ENCODE assay signal across 8 mouse cellular contexts in the genomic region with DNA sequence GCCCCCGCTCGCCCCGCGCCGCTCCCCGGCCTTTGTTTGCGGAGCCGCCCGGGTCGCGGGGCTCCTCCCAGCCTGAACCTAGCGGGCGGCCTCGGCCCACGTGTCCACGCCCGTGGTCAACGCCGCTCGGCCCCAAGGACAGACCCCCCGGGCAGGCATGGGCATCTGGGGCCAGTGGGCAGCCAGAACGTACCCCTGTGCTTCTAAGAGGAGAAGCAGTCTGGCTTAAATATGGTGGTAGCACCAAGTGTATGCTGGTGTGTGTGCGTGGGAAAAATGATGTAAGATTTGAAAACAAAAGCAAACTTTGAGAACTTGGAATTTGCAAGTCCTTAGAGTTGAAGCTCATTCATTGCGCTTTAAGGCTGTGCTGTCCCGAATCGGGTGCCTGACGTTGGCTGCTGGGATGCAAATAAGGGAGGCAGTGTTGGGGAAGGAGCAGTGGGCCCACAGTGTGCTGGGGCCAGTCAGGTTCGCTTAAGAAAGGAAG. TPM values are rescaled to one million over a fixed set of nuclear protein-coding genes. Genes with fewer than 3 reads are reported as not detected.
A peak's percentile ranks its signal among the peaks of the same experiment; 100 is the strongest.
DNase-seq lines count a peak whose midpoint lies in the region; ATAC-seq and TF ChIP-seq lines count a peak whose summit lies in the region.

No protein-coding gene starts in this region.

- H3K4me3 ChIP-seq in heart, embryonic 12.5 days = peak overlapping the region; percentile 99
- H3K4me3 ChIP-seq in hindbrain, postnatal 0 days (ENCODE audit: low read length) = peak overlapping the region; percentile 94
- peak overlapping the region; percentile 96 for H3K4me3 ChIP-seq in lung, postnatal 0 days (ENCODE audit: low read depth, low read length)
- H3K4me3 ChIP-seq in stomach, postnatal 0 days (ENCODE audit: low read depth, low read length) = peak overlapping the region; percentile 92

- DNase-seq in heart, adult 18-20 months = no peak
- DNase-seq in embryo, embryonic 10.5 days (ENCODE audit: low spot score) = peak; percentile 66
- DNase-seq in hindbrain, postnatal 0 days (ENCODE audit: low spot score) = peak; percentile 47
- peak; percentile 66 for DNase-seq in lung, postnatal 0 days (ENCODE audit: low spot score)
- DNase-seq in stomach, postnatal 0 days (ENCODE audit: low spot score) = peak; percentile 48
- no peak for DNase-seq in layer of hippocampus, postnatal 36 days

- peak overlapping the region; percentile 80 for H3K27ac ChIP-seq in heart, embryonic 12.5 days (ENCODE audit: poor library complexity, severe bottlenecking)
- peak overlapping the region; percentile 77 for H3K27ac ChIP-seq in hindbrain, postnatal 0 days
- H3K27ac ChIP-seq in lung, postnatal 0 days (ENCODE audit: low read length) = peak overlapping the region; percentile 90
- peak overlapping the region; percentile 91 for H3K27ac ChIP-seq in stomach, postnatal 0 days (replicated peaks)

- WGBS in heart, embryonic 12.5 days = under 1% methylated on average over 28 of the region's 28 CpGs
- under 1% methylated on average over 28 of the region's 28 CpGs for WGBS in hindbrain, postnatal 0 days
- under 1% methylated on average over 28 of the region's 28 CpGs for WGBS in lung, postnatal 0 days
- WGBS in stomach, postnatal 0 days = 0% methylated on average over 28 of the region's 28 CpGs

- H3K9ac ChIP-seq in heart, embryonic 12.5 days = peak overlapping the region; percentile 97
- H3K9ac ChIP-seq in hindbrain, postnatal 0 days (replicated peaks; ENCODE audit: low read length) = peak overlapping the region; percentile 84
- H3K9ac ChIP-seq in lung, postnatal 0 days (replicated peaks; ENCODE audit: low read depth) = peak overlapping the region; percentile 87
- peak overlapping the region; percentile 84 for H3K9ac ChIP-seq in stomach, postnatal 0 days (ENCODE audit: low read length)

- TF ChIP-seq CTCF in hindbrain, postnatal 0 days (IDR thresholded peaks at IDR 0.05; ENCODE audit: low read depth) = no peak
- no peak for TF ChIP-seq CTCF in lung, postnatal 0 days (IDR thresholded peaks at IDR 0.05)
- TF ChIP-seq CTCF in stomach, postnatal 0 days (IDR thresholded peaks at IDR 0.05; ENCODE audit: low read depth) = no peak

- peaks cover 4% of the 10 kb centered on the region for H3K36me3 ChIP-seq in heart, embryonic 12.5 days
- no peaks in the 10 kb centered on the region for H3K36me3 ChIP-seq in hindbrain, postnatal 0 days (ENCODE audit: insufficient read depth, low read length)
- H3K36me3 ChIP-seq in lung, postnatal 0 days (ENCODE audit: insufficient read depth, low read length) = no peaks in the 10 kb centered on the region
- no peaks in the 10 kb centered on the region for H3K36me3 ChIP-seq in stomach, postnatal 0 days (ENCODE audit: control insufficient read depth, insufficient read depth, low read length)

- peaks cover 43% of the 10 kb centered on the region for H3K4me1 ChIP-seq in heart, embryonic 12.5 days (replicated peaks)
- H3K4me1 ChIP-seq in hindbrain, postnatal 0 days (ENCODE audit: insufficient read depth, low read length) = peaks cover 12% of the 10 kb centered on the region; the same call in 1 of the 2 replicates
- peaks cover 11% of the 10 kb centered on the region for H3K4me1 ChIP-seq in lung, postnatal 0 days (ENCODE audit: insufficient read depth, low read depth, low read length)
- H3K4me1 ChIP-seq in stomach, postnatal 0 days (replicated peaks; ENCODE audit: control insufficient read depth, insufficient read depth) = peaks cover 2% of the 10 kb centered on the region; the same call in 1 of the 2 replicates

- no peaks in the 10 kb centered on the region for H3K27me3 ChIP-seq in heart, embryonic 12.5 days (replicated peaks)
- no peaks in the 10 kb centered on the region for H3K27me3 ChIP-seq in hindbrain, postnatal 0 days (ENCODE audit: insufficient read depth, low read length)
- H3K27me3 ChIP-seq in lung, postnatal 0 days (replicated peaks; ENCODE audit: insufficient read depth, low read length) = no peaks in the 10 kb centered on the region
- no peaks in the 10 kb centered on the region for H3K27me3 ChIP-seq in stomach, postnatal 0 days (ENCODE audit: control insufficient read depth, insufficient read depth, low read length)

- peak; percentile 65 for ATAC-seq in heart, embryonic 12.5 days (ENCODE audit: insufficient number of reproducible peaks, low FRiP score)
- ATAC-seq in CD4-positive, CD25-positive, alpha-beta regulatory T cell, adult 4 months = peak; percentile 25
- ATAC-seq in hindbrain, postnatal 0 days = peak; percentile 72
- peak; percentile 46 for ATAC-seq in lung, postnatal 0 days
- peak; percentile 62 for ATAC-seq in stomach, postnatal 0 days (ENCODE audit: low FRiP score, low TSS enrichment)

- TF ChIP-seq EP300 in lung, postnatal 0 days (IDR thresholded peaks at IDR 0.05) = no peak
- no peak for TF ChIP-seq EP300 in stomach, postnatal 0 days (optimal IDR thresholded peaks at IDR 0.05)

- H3K9me3 ChIP-seq in heart, embryonic 12.5 days (replicated peaks) = no peaks in the 10 kb centered on the region
- H3K9me3 ChIP-seq in hindbrain, postnatal 0 days (ENCODE audit: low read length) = no peaks in the 10 kb centered on the region
- H3K9me3 ChIP-seq in lung, postnatal 0 days (ENCODE audit: low read length) = no peaks in the 10 kb centered on the region
- H3K9me3 ChIP-seq in stomach, postnatal 0 days (ENCODE audit: control insufficient read depth, low read length) = no peaks in the 10 kb centered on the region

- peak overlapping the region; percentile 84 for H3K4me2 ChIP-seq in heart, embryonic 12.5 days
- H3K4me2 ChIP-seq in hindbrain, postnatal 0 days (ENCODE audit: low read depth, low read length) = peak overlapping the region; percentile 81
- peak overlapping the region; percentile 87 for H3K4me2 ChIP-seq in lung, postnatal 0 days (replicated peaks; ENCODE audit: low read depth, low read length)
- peak overlapping the region; percentile 83 for H3K4me2 ChIP-seq in stomach, postnatal 0 days (replicated peaks; ENCODE audit: low read depth)

RNA-seq across cellular contexts. Expression of a gene that starts 0.5 kb away (rescaled TPM):
- 29.9 and 31.0 TPM in 2 replicates for polyA plus RNA-seq in heart, embryonic 12.5 days (2016; fragmentation: Nextera tagmentation; extraction: Ambion mirVana)
- total RNA-seq in heart, adult 18-20 months (2021) = 10 to 100 TPM; 12.3 to 12.5 TPM
- 1 to 10 TPM; 2.5 to 3.4 TPM for polyA plus RNA-seq in CD4-positive, CD25-positive, alpha-beta regulatory T cell, adult 4 months (2017; shearing (Covaris generic))
- total RNA-seq in hindbrain, postnatal 0 days (2014; rRNA removed) = 22.0 and 23.5 TPM in 2 replicates
- polyA plus RNA-seq in hindbrain, postnatal 0 days (2015; fragmentation: Nextera tagmentation; extraction: Ambion mirVana) = 19.0 and 21.3 TPM in 2 replicates
- polyA plus RNA-seq in lung, postnatal 0 days (2015; fragmentation: Nextera tagmentation; extraction: Ambion mirVana) = 20.1 and 22.6 TPM in 2 replicates
- 10.8 and 11.3 TPM in 2 replicates for polyA plus RNA-seq in stomach, postnatal 0 days (2015; fragmentation: Nextera tagmentation; extraction: Ambion mirVana)
- 1 to 10 TPM; 8.8 to 9.3 TPM for total RNA-seq in layer of hippocampus, postnatal 36 days (2021)

Comparison
In these comparisons a context has a peak if more than half of its experiments do, and no peak if none do; other contexts are left out.
1. DNase-seq: peak in embryo, embryonic 10.5 days (single experiment), hindbrain, postnatal 0 days (single experiment), lung, postnatal 0 days (single experiment) and stomach, postnatal 0 days (single experiment); none in heart, adult 18-20 months (0 of 2) and layer of hippocampus, postnatal 36 days (0 of 2).
2. Peak in every context shown above with its lines, with median percentiles within 50 percentile points of each other: ATAC-seq, H3K27ac ChIP-seq, H3K4me2 ChIP-seq, H3K4me3 ChIP-seq and H3K9ac ChIP-seq.